Mouse (Mus musculus) brain, embryonic 14.5 days (tissue): Measurements from ENCODE around the gene Stau1.

Experiments used
- CTCF ChIP-seq: fragments of 200-500 bp; IDR thresholded peaks from 2 replicates; pipeline ENCODE4 v1.5.1; 2012; ENCODE audit warnings: inconsistent platforms, mild to moderate bottlenecking, moderate library complexity, borderline replicate concordance; ENCODE audit not compliant: insufficient read depth, insufficient read length; ENCODE audit errors: extremely low read depth
- POLR2A ChIP-seq: fragments of 200-500 bp; IDR thresholded peaks from 2 replicates; pipeline ENCODE4 v1.6.1; 2012; ENCODE audit warnings: mild to moderate bottlenecking, inconsistent platforms, borderline replicate concordance; ENCODE audit not compliant: poor library complexity, insufficient read depth, insufficient read length, severe bottlenecking; ENCODE audit errors: extremely low read depth

DNA sequence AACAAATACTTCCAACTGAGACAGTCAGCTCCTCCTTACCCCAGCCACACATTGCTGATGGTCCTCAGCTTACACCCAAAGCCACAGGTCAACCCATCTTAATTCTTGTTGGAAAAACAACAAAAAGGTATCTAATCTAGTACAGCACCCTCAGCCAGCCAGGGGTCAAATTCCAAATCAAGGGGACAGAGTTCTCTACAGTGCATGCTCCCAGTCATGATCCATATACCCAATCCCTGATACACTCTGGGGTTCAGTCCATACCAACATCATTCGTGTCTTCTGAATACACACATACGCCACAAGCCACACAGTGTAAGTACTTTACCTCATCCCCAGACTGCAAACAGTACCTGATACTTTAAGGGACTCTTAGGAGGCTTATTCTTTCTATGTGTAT is 10.3 kb upstream of the Stau1 start:
- TF ChIP-seq CTCF (no peak), POLR2A (no peak)
